Mouse (Mus musculus) c-Kit-positive CD71-negative TER-119-negative erythroid progenitor cells, embryonic 14.5 days (primary cell): Measurements from ENCODE around the gene Ube2o.

Experiments
- DNase-seq: peaks from one replicate; pipeline ENCODE4 v3.0.0-alpha.2; 2013; ENCODE audit warnings: low read depth

Gene Ube2o

GRCm38 (mm10) chr11:116581376-116581814 is at the start of gene Ube2o:
Gene Ube2o, minus strand, starts transcription at chr11:116581447.
- peak; percentile 64 for DNase-seq

DNA sequence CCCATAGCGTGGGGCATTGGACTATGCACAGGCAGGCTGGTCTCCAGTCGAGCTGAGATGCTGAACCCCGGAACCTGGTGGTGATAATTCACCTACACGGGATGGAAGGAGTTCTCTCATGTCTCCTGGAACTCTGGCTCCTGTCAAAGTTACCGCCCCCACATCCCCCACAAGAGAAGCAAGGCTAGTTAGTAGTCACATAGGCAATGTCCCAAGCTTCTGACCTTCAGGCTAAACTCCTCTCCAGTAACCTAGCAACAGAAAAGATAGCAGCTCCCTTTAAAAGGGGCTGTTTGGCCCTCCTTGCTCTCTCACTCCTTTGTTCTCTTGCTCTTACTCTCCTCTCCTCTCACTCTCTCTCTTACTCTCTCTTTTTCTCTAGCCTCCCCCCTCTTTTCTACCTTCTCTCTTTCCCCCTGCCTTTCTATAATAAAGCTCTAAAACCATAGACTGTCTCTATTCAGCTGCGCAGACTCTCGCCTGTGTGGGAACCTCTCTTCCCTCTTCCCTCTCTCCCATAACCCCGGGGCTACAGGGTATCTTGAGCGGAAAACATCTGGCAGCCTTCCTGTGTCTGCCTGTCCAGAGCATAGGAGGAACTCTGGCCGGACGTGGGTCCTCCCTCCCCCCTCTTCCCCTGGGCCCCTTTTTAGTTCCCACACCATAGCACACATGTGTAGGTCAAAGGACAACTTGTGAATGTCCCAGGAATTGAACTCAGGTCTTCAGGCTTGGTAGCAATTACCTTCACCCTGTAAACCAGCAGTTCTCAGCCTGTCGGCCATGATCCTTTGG is 49.1 kb upstream of the Ube2o start:
- DNase-seq = no peak

- no peak for DNase-seq
Observed at GRCm38 (mm10) chr11:116629472-116629871, 48.2 kb upstream of the Ube2o start.

- DNase-seq = peak; percentile 94
Observed at GRCm38 (mm10) chr11:116628712-116629111, 47.5 kb upstream of the Ube2o start.

DNA sequence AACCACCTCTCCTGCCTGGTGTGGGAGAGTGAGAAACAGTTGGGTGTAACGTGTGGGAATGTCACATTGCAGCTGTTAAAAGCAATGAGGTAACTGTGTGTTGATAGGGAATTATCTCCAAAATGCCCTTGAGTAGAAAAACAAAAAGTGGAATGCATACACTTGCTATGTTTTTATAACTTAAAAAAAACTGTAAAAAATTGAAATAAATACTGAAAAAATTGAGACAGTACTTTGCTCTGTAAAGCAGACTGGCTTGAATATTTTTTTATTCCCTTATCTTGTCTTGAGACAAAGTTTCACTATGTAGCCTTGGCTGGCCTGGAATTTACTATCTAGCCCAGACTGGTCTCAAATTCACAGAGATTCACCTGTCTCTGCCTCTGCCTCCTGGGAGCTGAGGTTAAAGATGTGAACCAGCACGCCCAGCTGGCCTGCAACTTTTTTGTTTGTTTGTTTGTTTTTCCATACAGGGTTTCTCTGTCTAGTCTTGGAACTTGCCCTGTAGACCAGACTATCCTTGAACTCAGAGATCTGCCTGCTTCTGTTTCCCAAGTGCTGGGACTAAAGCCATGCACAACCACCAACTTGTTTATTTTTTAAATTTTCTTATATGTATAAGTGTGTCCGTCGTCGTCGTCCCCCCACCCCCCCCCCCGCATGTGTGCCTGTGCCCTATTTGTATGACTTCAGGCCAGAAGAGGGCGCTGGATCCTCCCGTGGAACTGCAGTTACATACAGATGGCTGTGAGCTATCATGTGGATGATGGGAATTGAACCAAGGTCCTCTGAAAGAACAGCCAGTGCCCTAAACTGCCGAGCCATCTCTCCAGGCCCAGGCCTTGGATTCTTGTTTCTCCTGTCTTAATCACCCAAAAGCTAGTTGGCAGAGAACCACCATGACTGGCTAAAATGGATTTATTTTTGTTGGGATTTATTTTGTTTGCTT is 46.1 kb upstream of the Ube2o start:
- no peak for DNase-seq

- no peak for DNase-seq
Observed at GRCm38 (mm10) chr11:116626299-116627071, 45.2 kb upstream of the Ube2o start, which contains the start of gene Rhbdf2. Gene Rhbdf2, minus strand, starts transcription at chr11:116627019.

DNA sequence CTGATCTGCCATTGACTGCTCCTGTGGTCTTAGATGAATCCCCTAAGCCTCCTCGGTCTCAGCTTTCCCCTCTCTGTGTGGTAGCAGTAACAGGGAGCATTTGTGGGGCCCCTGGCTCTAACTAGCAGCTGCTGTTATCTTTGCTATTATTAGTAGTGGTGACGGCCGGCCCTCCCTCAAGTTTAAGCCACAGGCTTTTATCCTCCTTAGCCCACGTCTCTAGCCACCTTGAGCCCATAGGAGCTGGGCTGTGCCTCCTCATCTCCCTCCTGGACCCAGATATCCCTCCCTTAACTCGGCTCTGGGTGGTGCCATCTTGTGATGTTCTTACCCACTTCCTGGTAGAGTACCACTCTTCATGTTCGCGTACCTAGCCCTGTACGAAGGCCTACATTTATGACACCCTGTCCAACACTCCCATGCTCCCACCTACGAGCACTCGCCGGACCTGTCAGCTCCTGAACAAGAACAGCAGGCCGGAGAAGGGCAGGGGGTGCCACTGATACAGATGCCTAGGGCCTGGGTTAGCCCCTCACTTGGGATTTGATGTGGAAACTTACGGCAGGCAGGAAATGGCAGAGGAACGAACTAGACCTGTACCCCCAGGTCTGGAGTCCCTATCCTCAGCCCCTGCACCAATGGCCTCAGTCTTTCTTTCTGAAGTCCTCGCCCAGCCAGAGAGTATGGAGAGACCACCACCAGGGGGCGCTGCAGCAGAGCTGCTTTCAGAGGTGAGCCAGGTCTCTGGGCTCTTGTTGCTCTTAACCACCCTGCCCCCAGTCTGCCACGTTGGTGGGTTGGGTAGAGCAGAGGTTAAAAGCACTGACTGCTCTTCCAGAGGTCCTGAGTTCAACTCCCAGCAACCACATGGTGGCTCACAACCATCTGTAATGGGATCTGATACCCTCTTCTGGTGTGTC is 44.1 kb upstream of the Ube2o start:
- no peak for DNase-seq

DNA sequence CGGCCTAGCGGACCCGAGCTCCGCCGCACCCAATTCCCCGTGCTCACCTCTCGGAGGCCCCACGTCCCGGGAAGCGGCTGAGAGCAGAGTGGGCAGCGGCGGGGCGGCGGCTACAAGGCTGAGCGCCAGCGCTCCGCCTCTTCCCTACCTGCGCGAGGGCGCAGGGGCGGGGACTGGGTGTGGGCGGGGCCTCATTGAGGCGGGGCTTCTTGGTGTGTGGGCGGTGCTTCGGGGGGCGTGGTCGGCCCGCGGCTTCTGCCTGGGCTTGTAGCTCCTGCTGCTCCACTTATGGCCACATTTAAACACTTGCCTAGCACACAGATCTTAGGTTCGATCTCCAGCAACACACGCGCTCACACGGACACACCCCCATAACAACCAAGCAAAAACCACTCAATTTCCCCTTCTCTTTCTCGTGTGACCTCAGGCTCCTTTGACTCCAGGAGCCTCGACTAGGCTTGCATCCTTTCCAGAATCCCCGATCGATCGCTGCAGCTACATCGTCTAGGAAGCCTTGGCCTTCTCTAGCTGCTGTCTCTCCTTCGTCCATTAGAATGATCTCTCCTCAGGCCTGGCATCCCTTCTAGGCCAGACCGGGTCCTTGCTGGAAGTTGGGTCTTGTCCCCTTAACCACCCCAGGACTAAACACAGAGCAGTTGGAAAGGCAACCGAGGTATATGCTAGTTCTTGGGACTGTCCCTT is 43.0 kb upstream of the Ube2o start:
- no peak for DNase-seq

- DNase-seq = no peak
Observed at GRCm38 (mm10) chr11:116623281-116624124, 42.3 kb upstream of the Ube2o start.

- no peak for DNase-seq
Observed at GRCm38 (mm10) chr11:116621258-116621704, 40.0 kb upstream of the Ube2o start.

GRCm38 (mm10) chr11:116620559-116621253 is 39.5 kb upstream of the Ube2o start:
- no peak for DNase-seq

- no peak for DNase-seq
Observed at GRCm38 (mm10) chr11:116620073-116620472, 38.8 kb upstream of the Ube2o start.

GRCm38 (mm10) chr11:116619561-116619960 is 38.3 kb upstream of the Ube2o start:
- DNase-seq = no peak

- no peak for DNase-seq
Observed at GRCm38 (mm10) chr11:116619156-116619555, 37.9 kb upstream of the Ube2o start.

GRCm38 (mm10) chr11:116618666-116619065 is 37.4 kb upstream of the Ube2o start:
- no peak for DNase-seq

DNA sequence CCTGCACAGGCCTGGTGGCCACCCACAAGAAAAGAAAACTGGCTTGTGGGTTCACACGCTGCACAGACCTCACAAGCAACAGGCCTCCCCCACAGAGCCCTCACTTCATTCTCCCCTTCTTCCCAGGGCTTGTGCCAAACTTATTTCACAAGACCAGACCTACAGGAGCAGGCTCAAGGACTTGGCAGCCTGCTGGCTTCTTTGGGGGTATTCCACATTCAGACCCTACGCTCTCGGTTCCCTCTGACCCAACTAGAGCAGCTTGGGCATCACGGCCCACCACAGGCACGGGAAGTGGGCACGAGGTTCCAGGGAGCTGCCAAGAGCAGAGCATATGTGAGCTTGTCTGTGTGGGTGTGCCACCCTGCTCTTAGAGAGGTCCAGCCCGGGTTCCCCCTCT is 36.4 kb upstream of the Ube2o start:
- DNase-seq = no peak

- DNase-seq = no peak
Observed at GRCm38 (mm10) chr11:116616438-116617118, 35.3 kb upstream of the Ube2o start.
